Mouse (Mus musculus) Patski (cell line): ENCODE data around the gene Sec14l2. TPM values are rescaled to one million over a fixed set of nuclear protein-coding genes. Genes with fewer than 3 reads are reported as not detected.

Experiments
- ATAC-seq: fragments of 100-300 bp; one replicate; pipeline ENCODE4 v1.8.0; 2021
- CTCF ChIA-PET: fragments of 350-600 bp; sonication (Branson Sonifier 250); formaldehyde crosslinking; loops from one replicate; lab custom pipeline; 2022; ENCODE audit warnings: inconsistent platforms; lab: Charles Lee
- POLR2A ChIA-PET: fragments of 350-600 bp; sonication (Branson Sonifier 250); formaldehyde crosslinking; loops from one replicate; lab custom pipeline; 2022; ENCODE audit warnings: antibody characterized with exemption, inconsistent platforms; lab: Charles Lee
- DNase-seq: peaks from one replicate; pipeline ENCODE4 v3.0.0-alpha.2; 2011; ENCODE audit warnings: low read depth, low spot score
- H3K27me3 ChIP-seq: fragments of 371-371 bp; one replicate; pipeline ENCODE4 v1.5.1; 2021
- CTCF ChIP-seq: fragments of 100-300 bp; IDR thresholded peaks from one replicate; pipeline ENCODE4 v1.5.1; 2021
- in situ Hi-C: fragments of 300-500 bp; cut with MboI; formaldehyde crosslinking; loops from 3 replicates; pipeline ENCODE4 v1.11.1; 2018; ENCODE audit warnings: low pct_unique_long_range_greater_than_20kb, mixed read lengths
- polyA plus RNA-seq: library from polyadenylated mRNA; unstranded; gene quantifications from one replicate; pipeline ENCODE4 v1.2.3, GENCODE M21; 2021

Sec14l2 gene
- polyA plus RNA-seq, 1 experiment from 2014 or later: 23.6 TPM

DNA sequence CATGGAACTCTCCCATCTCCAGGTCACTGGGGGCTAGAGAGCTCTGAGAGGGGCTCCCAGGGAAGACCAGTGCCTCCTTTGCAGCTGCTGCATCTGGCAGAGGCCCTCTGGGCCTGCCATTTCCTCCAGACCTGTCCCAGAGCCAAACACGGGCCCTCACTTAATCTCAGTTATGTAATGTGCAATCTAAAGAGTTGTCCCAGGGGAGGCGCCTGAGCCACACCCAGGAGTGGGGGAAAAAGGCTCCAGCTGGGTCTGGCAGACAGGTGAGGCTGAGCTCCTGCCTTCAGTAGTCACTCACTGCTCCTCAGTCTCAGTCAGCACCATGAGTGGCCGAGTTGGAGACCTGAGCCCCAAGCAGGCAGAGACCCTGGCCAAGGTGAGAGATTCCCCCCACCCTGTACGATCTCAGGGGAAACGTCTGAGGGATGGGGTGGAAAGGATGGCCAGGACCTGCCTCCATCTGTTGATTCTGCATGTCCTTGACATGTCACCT is 58.5 kb downstream of the Sec14l2 start, which contains the start of gene Sec14l3:
TSS of gene Sec14l3 (plus strand) at position 215 of the 496 bp plus-strand sequence.
- CTCF ChIA-PET: interaction anchor here (1.4 kb wide), 1 partner anchor 16 kb away, joined by 3 read pairs; no protein-coding TSS in a partner anchor
- no peak for DNase-seq
- in situ Hi-C loops: no loop called here
- no peak for ATAC-seq
- POLR2A ChIA-PET: no interaction called here
- TF ChIP-seq CTCF: no peak
- H3K27me3 ChIP-seq: peaks cover 48% of the 10 kb centered on the region

DNA sequence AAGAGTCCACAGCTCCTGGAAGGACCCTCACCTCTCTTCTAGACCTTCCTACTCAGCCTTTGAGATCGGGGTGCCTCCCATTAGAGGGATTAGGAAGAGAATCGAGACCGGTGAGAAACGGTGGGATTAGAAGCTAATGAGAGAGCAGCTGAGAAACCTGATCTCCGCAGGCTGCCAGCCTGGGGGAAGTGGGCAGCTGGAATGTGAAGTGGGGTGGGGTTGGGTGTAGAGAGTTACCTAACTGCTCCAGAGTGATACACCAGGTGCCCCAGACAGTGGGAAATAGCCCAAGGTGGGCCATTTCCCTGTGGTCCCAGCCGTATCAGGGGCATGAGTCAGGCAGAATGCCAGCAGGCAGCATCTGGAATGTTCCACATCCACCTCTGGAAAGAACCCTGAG is 60.2 kb downstream of the Sec14l2 start:
- CTCF ChIA-PET: interaction anchor here (1.6 kb wide), 1 partner anchor 21 kb away, joined by 6 read pairs; no protein-coding TSS in a partner anchor
- POLR2A ChIA-PET: interaction anchor here (0.8 kb wide), 1 partner anchor 132 kb away, joined by 3 read pairs; no protein-coding TSS in a partner anchor
- peaks cover 63% of the 10 kb centered on the region for H3K27me3 ChIP-seq
- no peak for TF ChIP-seq CTCF
- in situ Hi-C loops: no loop called here
- ATAC-seq: no peak
- no peak for DNase-seq

DNA sequence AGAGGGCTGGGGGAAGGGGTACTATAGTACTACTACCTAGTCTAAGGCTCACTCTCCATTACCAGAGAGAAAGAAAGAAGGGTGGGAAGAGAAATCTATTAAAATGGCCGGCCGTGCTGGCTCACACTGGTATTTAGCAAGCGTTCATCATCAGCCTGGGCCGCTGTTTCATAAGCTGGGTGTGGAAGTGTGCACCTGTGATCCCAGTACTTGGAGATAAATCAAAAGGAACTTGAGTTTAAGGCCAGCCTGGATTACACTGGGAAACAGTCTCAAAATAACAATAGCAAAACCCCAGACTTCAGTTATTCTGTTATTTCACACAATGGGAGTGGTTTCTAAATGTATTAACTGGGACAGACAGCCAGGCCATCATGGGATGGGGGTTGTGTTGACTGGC is 60.7 kb downstream of the Sec14l2 start:
- ChIA-PET CTCF (interaction anchor here (1.6 kb wide), 1 partner anchor 21 kb away, joined by 6 read pairs; no protein-coding TSS in a partner anchor), POLR2A (no interaction called here)
- no peak for ATAC-seq
- TF ChIP-seq CTCF: no peak
- in situ Hi-C loops: no loop called here
- H3K27me3 ChIP-seq: peaks cover 65% of the 10 kb centered on the region
- DNase-seq: no peak

DNA sequence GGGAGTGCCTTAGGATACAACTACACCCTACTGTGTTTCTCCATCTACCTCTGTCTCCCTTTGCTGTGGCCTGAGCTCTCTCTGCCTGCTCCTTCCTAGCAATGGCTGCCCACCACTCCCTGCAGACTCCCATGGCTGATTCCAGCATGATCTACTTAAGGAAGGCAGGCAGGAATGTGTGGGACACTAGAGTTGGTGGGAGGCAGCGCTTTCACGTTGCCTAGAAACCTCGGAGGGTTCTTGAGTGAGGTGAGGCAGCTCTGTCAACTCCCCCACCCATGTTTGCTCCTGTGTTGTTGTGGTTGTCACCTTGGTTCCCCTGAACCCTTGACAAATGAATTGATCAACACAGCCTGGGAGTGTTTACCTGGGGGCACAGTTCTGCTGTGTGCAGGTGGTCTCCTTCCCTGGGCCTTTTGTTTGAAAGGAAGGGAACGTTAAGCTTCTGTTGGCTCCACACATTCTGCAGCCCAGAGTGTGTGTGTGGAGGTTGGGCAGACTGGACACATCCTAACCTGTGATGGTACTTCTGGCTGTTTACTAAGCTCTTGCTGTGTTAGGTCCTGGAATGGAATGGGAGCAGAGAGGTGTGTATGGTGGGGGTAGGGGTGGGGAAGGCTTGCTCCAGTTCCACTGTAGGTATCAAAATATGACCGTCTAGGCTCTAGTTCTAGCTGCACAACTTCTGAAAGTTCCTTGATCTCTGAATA is 62.2 kb downstream of the Sec14l2 start:
- in situ Hi-C loops: no loop called here
- ChIA-PET POLR2A (interaction anchor here (0.6 kb wide), 1 partner anchor 187 kb away, joined by 7 read pairs; no protein-coding TSS in a partner anchor), CTCF (no interaction called here)
- no peak for DNase-seq
- no peak for ATAC-seq
- TF ChIP-seq CTCF: no peak
- H3K27me3 ChIP-seq: peaks cover 70% of the 10 kb centered on the region

DNA sequence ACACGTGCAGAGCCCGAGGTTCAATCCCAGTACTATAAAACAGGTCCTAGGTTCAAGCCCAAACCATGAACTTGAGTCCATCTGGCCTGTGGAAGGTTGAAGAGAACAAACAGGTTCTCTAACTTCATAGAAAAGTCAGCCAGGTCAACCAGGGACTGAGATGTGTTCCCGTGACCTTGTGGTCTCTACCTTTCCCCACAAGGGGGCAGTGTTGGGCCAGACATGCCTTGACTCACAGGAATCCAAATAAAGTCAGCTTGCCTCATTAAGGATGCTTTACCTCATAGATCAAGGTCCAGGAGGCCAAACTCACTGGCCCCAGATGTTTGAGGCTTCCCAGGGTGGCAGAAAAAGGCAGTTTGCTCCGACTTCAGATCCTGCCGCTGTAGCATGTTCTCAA is 69.6 kb downstream of the Sec14l2 start:
- TF ChIP-seq CTCF: peak; percentile 85
- ATAC-seq: no peak
- in situ Hi-C loops: loop anchor here (10.0 kb wide), 1 partner anchor 161 kb away; the partner anchor contains the start of gene Castor1

DNA sequence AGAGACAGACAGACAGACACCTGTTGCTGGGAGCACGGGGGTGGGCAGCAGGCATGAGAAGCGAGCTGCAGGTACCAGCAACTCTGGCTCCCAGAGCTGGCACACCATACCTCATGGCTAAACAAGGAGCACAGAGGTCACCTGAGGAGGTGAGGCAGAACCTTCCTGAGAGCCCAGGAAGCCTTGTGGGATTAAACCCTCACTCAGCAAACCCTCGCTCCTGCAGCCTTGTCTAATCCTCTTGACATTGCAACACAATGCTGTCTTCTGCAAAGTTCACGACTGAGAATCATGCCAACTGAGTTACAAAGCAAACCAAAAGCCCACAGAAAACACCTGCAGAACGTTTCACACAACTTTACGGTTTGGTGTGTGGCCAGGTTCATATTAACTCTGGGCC is 74.8 kb downstream of the Sec14l2 start:
- in situ Hi-C loops: loop anchor here (25.0 kb wide), 1 partner anchor 914 kb away; no protein-coding TSS in a partner anchor
- ATAC-seq: no peak
- POLR2A ChIA-PET: no interaction called here
- peaks cover 23% of the 10 kb centered on the region for H3K27me3 ChIP-seq
- no peak for TF ChIP-seq CTCF
- CTCF ChIA-PET: interaction anchor here (1.5 kb wide), 1 partner anchor 37 kb away, joined by 3 read pairs; no protein-coding TSS in a partner anchor
- DNase-seq: no peak

More for the DNA sequence above, 69.6 kb downstream of the Sec14l2 start:
- peaks cover 39% of the 10 kb centered on the region for H3K27me3 ChIP-seq
- ChIA-PET POLR2A (no interaction called here), CTCF (interaction anchor here (1.2 to 1.9 kb wide), 3 partner anchors 28 to 65 kb away, joined by 3 to 10 read pairs (median 7); no protein-coding TSS in a partner anchor)
- peak; percentile 13 for DNase-seq

DNA sequence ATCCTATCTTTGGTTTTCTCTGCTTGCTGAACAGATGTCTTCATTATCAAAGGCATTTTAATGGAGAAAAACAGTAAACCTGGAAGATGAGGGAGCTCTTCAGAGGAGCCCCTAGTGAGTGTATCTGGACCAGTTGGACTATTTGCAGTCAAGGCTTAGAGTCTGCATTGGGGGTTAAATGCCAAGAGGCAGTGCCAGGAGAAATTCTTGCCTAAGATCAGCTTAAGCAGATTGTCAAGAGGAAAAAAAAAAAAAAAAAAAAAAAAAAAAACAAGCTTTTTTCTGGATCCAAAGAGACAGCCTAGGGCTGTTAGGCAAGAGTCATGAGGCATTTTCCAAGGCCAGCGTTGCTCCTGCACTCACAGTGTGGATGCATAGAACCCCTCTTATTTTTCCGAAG is 75.4 kb downstream of the Sec14l2 start:
- TF ChIP-seq CTCF: no peak
- CTCF ChIA-PET: interaction anchor here (0.8 to 1.5 kb wide), 3 partner anchors 32 to 38 kb away, joined by 3 to 4 read pairs (median 3); no protein-coding TSS in a partner anchor
- in situ Hi-C loops: loop anchor here (25.0 kb wide), 1 partner anchor 915 kb away; no protein-coding TSS in a partner anchor
- POLR2A ChIA-PET: no interaction called here
- H3K27me3 ChIP-seq: peaks cover 29% of the 10 kb centered on the region
- ATAC-seq (no peak), DNase-seq (no peak)

Other genes with a start within 250 kb of the Sec14l2 start
- 2.0 TPM for gene 4921536K21Rik, start 228.3 kb downstream of the Sec14l2 start, polyA plus RNA-seq
- 16.4 TPM for gene Dusp18, start 228.2 kb downstream of the Sec14l2 start, polyA plus RNA-seq
- gene Slc35e4, start 208.8 kb downstream of the Sec14l2 start, polyA plus RNA-seq: 25.6 TPM
- gene Tcn2, start 191.3 kb downstream of the Sec14l2 start, polyA plus RNA-seq: 158 TPM
- gene Pes1, start 159.4 kb downstream of the Sec14l2 start, polyA plus RNA-seq: 86.4 TPM
- gene 4930556J24Rik, start 146.6 kb downstream of the Sec14l2 start, polyA plus RNA-seq: 0.15 TPM
- 10.0 TPM for gene Gal3st1, start 139.8 kb downstream of the Sec14l2 start, polyA plus RNA-seq
- gene Sec14l4, start 92.0 kb downstream of the Sec14l2 start, polyA plus RNA-seq: not detected
- not detected for gene Sec14l3, start 58.6 kb downstream of the Sec14l2 start, polyA plus RNA-seq
- 15.1 TPM for gene Mtfp1, start 28.0 kb downstream of the Sec14l2 start, polyA plus RNA-seq
- gene Rnf215, start 11.8 kb upstream of the Sec14l2 start, polyA plus RNA-seq: 31.8 TPM
- 17.3 TPM for gene Ccdc157, start 36.9 kb upstream of the Sec14l2 start, polyA plus RNA-seq
- 45.2 TPM for gene Sf3a1, start 36.9 kb upstream of the Sec14l2 start, polyA plus RNA-seq
- 50.9 TPM for gene Tbc1d10a, start 63.4 kb upstream of the Sec14l2 start, polyA plus RNA-seq
- 0.35 TPM for gene Castor1, start 94.8 kb upstream of the Sec14l2 start, polyA plus RNA-seq
- not detected for gene Osm, start 113.0 kb upstream of the Sec14l2 start, polyA plus RNA-seq
- 31.3 TPM for gene Lif, start 134.1 kb upstream of the Sec14l2 start, polyA plus RNA-seq